Mouse (Mus musculus) G1E (cell line): Measurements from ENCODE around the gene Nup160. TPM values are rescaled to one million over a fixed set of nuclear protein-coding genes. Genes with fewer than 3 reads are reported as not detected.
A peak's percentile ranks its signal among the peaks of the same experiment; 100 is the strongest.

ENCODE experiments used
- ATAC-seq: 2 replicates; pipeline ENCODE4 v1.8.0; 2016; ENCODE audit warnings: mild to moderate bottlenecking; ENCODE audit not compliant: insufficient number of reproducible peaks, poor library complexity, low FRiP score, severe bottlenecking; ENCODE audit errors: extremely low read depth
- DNase-seq: peaks from one replicate; pipeline ENCODE4 v3.0.0; 2012; ENCODE audit warnings: low spot score
- H3K27me3 ChIP-seq: 2 replicates; pipeline ENCODE4 v1.6.1; 2012; ENCODE audit warnings: mild to moderate bottlenecking, low read length, inconsistent platforms; ENCODE audit not compliant: insufficient read depth
- H3K36me3 ChIP-seq: replicated peaks from 2 replicates; pipeline ENCODE3; 2012; ENCODE audit warnings: mild to moderate bottlenecking, inconsistent platforms
- H3K4me1 ChIP-seq: 2 replicates; pipeline ENCODE4 v1.6.1; 2012; ENCODE audit warnings: low read depth, low read length, inconsistent platforms, mixed read lengths; ENCODE audit not compliant: insufficient read depth
- H3K4me3 ChIP-seq: 2 replicates; pipeline ENCODE4 v1.5.1; 2012; ENCODE audit warnings: low read depth, mild to moderate bottlenecking, inconsistent platforms, low read length, moderate library complexity, mixed read lengths
- H3K9me3 ChIP-seq: replicated peaks from 2 replicates; pipeline ENCODE4 v1.6.1; 2012; ENCODE audit warnings: inconsistent platforms
- CTCF ChIP-seq: IDR thresholded peaks from 2 replicates; pipeline ENCODE4 v1.5.1; 2012; ENCODE audit warnings: low read depth, low read length, inconsistent platforms, mixed read lengths
- GATA1 ChIP-seq: IDR thresholded peaks from 2 replicates; pipeline ENCODE4 v1.6.1; 2012; ENCODE audit warnings: borderline replicate concordance, low read length, inconsistent platforms, mixed read lengths
- GATA2 ChIP-seq: IDR thresholded peaks from 2 replicates; pipeline ENCODE4 v1.6.1; 2012; ENCODE audit warnings: low read depth, low read length, inconsistent platforms, borderline replicate concordance
- POLR2AphosphoS5 ChIP-seq: IDR thresholded peaks from 2 replicates; pipeline ENCODE4 v1.6.1; 2012; ENCODE audit warnings: low read depth, low read length, inconsistent platforms; ENCODE audit not compliant: insufficient replicate concordance
- TAL1 ChIP-seq: conservative IDR thresholded peaks from 2 replicates; pipeline ENCODE4 v1.6.1; 2012; ENCODE audit warnings: low read depth, low read length, inconsistent platforms, mixed read lengths
- polyA plus RNA-seq: library from polyadenylated mRNA; stranded (reverse); fragments of >175 nt; gene quantifications from 2 replicates; pipeline ENCODE4 v1.2.3, GENCODE M21; 2012
- total RNA-seq, 2 experiments: library from RNA; stranded (forward) in 1 of 2; stranded (reverse) in 1 of 2; fragments of 200-1000 nt in 1 of 2; fragments of >200 nt in 1 of 2; fragmentation: Nextera tagmentation in 1 of 2; gene quantifications; 2 replicates each; pipeline ENCODE4 v1.2.3; 2014 to 2017

Nup160 gene
- total and polyA plus RNA-seq, 3 experiments: 9.1 to 157 (median 69.2) TPM

DNA sequence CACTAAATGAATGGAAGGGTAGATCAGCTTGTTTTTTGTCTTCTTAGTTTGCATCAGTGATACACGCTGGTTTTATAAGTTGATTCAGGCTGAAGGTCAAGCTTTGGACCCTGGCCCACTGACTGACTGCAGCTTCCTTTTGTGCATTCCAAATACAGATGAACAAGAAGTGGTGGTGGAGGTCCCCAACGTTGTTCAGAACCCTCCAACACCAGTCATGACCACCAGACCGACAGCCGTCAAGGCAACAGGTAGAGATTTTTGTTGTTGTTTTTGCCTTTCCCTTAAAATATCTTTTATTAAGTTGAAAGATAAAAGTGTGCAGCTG lies 69.5 kb downstream of the Nup160 start:
- DNase-seq (peak; percentile 8), ATAC-seq (no peak)
- Histone ChIP-seq H3K9me3 (no peaks in the 10 kb centered on the region; the same call in 1 of the 2 replicates), H3K4me3 (peak overlapping the region; percentile 92), H3K4me1 (peaks cover 38% of the 10 kb centered on the region), H3K27me3 (no peaks in the 10 kb centered on the region), H3K36me3 (peaks cover 39% of the 10 kb centered on the region)
- no peak for TF ChIP-seq GATA1
- no peak for TF ChIP-seq GATA2
- TF ChIP-seq TAL1: no peak
- TF ChIP-seq POLR2AphosphoS5: no peak
- no peak for TF ChIP-seq CTCF

DNA sequence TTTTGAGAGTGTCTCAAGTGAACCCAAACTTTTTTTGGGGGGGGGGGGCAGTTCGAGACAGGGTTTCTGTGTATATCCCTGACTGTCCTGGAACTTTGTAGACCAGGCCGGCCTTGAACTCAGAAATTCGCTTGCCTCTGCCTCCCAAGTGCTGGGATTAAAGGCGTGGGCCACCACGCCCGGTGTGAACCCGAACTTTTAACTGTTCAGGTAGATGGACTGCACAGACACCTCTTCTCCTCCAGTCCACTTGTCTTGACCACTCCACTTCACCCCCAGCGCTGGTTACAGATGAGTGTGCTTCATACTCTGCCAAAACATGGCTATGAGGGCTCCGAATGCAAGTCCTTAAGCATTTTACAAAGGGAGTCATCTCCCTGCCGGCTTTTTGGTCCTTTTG lies 70.1 kb downstream of the Nup160 start:
- H3K36me3 ChIP-seq: peaks cover 40% of the 10 kb centered on the region
- no peaks in the 10 kb centered on the region; the same call in 1 of the 2 replicates for H3K9me3 ChIP-seq
- TF ChIP-seq GATA1: no peak
- TF ChIP-seq POLR2AphosphoS5: no peak
- TF ChIP-seq GATA2: no peak
- TF ChIP-seq TAL1: no peak
- TF ChIP-seq CTCF: no peak
- H3K4me3 ChIP-seq: peak overlapping the region; percentile 92; the same call in 1 of the 2 replicates
- H3K27me3 ChIP-seq: no peaks in the 10 kb centered on the region
- DNase-seq (no peak), ATAC-seq (no peak)
- peaks cover 39% of the 10 kb centered on the region for H3K4me1 ChIP-seq

DNA sequence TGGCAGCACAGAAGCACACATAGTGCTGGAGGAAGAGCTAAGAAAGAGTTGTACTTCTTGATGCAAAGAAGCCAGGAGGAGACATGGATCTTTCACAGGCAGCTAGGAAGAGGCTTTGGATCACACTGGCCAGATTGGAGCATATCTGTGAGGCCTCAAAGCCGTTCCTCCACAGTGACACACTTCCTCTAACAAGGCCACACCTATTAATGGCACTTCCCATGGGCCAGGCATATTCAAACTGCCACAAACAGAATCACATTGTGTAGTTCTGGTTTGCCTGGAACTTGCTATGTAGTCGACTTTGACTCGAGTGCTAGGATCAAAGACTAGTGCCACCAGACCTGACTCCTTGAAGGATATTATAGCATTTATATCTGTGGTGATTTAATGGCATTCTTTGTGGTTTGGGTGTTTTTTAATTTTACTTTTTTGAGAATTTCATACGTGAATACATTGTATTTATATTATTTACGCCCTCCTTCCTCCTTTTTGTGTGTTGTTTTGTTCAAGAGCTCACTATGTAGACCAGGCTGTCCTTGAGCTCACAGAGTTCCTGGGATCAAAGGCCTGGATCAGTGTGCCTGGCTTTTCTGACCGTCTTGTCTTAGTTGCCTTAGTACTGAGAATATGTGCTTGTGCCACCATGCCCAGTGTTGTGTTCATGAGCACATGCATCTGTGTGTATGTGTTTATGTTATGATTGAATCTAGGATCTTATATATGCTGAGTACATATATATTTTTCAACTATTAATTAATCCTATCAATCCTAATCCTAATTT lies 72.9 kb downstream of the Nup160 start:
- H3K4me1 ChIP-seq: peaks cover 36% of the 10 kb centered on the region
- no peaks in the 10 kb centered on the region; the same call in 1 of the 2 replicates for H3K9me3 ChIP-seq
- H3K36me3 ChIP-seq: peaks cover 66% of the 10 kb centered on the region
- H3K27me3 ChIP-seq: no peaks in the 10 kb centered on the region
- TF ChIP-seq POLR2AphosphoS5 (no peak), GATA1 (no peak), GATA2 (no peak), CTCF (no peak), TAL1 (no peak)
- DNase-seq: no peak
- no peak for ATAC-seq
- H3K4me3 ChIP-seq: no peak overlapping the region; the same call in 1 of the 2 replicates

DNA sequence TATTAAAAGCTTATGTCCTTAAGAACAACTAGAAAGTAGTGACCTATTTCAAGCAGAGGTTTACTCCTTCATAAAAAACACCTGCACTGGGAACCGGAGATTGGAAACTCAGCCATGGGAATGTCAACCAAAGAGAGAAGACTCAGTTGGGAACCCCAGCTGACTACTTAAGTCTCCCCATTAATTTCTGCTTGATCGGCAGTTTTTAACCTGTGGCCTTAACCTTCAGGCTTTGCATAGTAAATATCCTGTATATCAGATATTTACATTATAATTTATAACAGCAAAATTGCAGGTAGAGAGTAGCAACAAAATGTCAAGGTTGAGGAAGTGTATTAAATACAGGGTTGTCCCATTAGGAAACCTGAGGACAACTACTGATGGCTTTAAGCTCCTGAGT lies 76.5 kb downstream of the Nup160 start:
- DNase-seq (no peak), ATAC-seq (no peak)
- Histone ChIP-seq H3K9me3 (no peaks in the 10 kb centered on the region), H3K36me3 (peaks cover 89% of the 10 kb centered on the region), H3K4me3 (no peak overlapping the region), H3K4me1 (peaks cover 29% of the 10 kb centered on the region), H3K27me3 (no peaks in the 10 kb centered on the region)
- TF ChIP-seq TAL1 (no peak), POLR2AphosphoS5 (no peak), GATA2 (no peak), CTCF (no peak), GATA1 (no peak)

DNA sequence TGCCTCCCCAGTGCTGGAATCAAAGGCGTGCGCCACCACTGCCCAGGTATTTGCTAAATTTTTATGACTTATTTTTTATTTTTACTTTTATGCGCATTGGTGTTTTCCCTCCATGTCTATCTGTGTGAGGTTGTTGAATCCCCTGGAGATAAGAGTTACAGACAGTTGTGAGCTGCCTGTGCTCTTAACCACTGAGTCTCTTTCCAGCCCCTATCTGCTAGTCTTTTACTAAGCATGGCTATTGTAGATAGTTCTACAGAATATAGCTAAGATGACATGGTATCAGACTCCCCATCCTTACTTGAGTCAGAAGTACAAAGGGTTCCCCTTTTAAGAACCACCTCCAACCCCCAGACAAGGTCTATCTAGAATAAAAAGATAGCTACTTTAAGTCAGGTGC lies 77.2 kb downstream of the Nup160 start:
- Histone ChIP-seq H3K4me1 (peaks cover 23% of the 10 kb centered on the region), H3K4me3 (no peak overlapping the region), H3K9me3 (no peaks in the 10 kb centered on the region), H3K27me3 (no peaks in the 10 kb centered on the region), H3K36me3 (peaks cover 89% of the 10 kb centered on the region)
- DNase-seq: no peak
- ATAC-seq: no peak
- TF ChIP-seq CTCF: no peak
- no peak for TF ChIP-seq GATA2
- no peak for TF ChIP-seq TAL1
- TF ChIP-seq POLR2AphosphoS5: no peak
- no peak for TF ChIP-seq GATA1

DNA sequence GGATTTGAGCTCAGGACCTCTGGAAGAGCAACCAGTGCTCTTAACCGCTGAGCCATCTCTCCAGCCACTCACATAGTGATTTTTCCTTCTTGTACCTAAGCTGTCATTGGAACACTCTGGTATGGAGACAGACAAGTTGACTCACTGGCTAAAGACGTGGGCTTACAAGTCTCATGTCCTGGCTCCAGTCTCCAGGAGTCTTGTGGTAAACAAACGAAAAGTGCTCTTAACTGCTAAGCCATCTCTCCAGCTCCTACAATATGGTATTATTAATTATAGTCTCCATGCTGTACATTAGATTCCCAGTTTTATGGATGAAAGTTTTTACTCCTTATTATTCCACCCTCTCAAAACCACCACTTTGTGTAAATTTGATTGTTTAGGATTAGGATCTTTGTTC lies 88.1 kb downstream of the Nup160 start:
- TF ChIP-seq CTCF (no peak), GATA1 (no peak), GATA2 (no peak)
- no peak for DNase-seq
- Histone ChIP-seq H3K4me1 (no peaks in the 10 kb centered on the region), H3K9me3 (no peaks in the 10 kb centered on the region), H3K4me3 (no peak overlapping the region), H3K36me3 (peaks cover 94% of the 10 kb centered on the region), H3K27me3 (no peaks in the 10 kb centered on the region)
- no peak for ATAC-seq
